Mouse (Mus musculus): ENCODE data around the gene Slc35a1. TPM values are rescaled to one million over a fixed set of nuclear protein-coding genes. Genes with fewer than 3 reads are reported as not detected.

Slc35a1 gene
- polyA plus RNA-seq, 1 experiment from 2014 or later = 49.7 TPM

DNA sequence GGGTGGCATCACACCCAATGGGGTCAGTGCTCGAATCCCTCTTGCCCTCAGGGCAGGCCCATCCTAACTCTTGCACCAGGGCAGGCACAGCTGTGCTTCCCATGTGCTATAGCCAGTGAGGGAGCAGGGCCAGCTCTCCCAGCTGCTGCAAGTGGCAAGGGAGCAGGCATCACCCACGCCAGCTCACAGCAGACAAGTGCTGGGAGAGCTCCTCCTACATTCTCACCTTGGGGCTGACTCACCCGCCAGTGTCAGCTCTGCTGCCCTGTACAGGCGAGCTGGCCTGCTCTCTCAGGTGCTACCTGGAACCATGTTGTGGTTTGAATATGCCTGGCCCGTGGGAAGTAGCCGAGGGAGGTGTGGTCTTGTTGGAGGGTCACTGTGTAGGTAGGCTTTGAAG lies 25.3 kb downstream of the Slc35a1 start:
- H3K4me2 ChIP-seq = no peak overlapping the region
- H3K4me3 ChIP-seq (ENCODE audit: low read depth, low read length) = no peak overlapping the region
- no peak overlapping the region for H3K27ac ChIP-seq (ENCODE audit: low read depth, low read length)
- no peaks in the 10 kb centered on the region for H3K4me1 ChIP-seq (ENCODE audit: control insufficient read depth, insufficient read depth, low read length)
- DNase-seq (ENCODE audit: low spot score, missing footprints) (no peak), ATAC-seq (ENCODE audit: low FRiP score) (0 out of 2 replicates have a peak, but pooled peaks have one; percentile 16)
- peaks cover 12% of the 10 kb centered on the region for H3K36me3 ChIP-seq (ENCODE audit: control insufficient read depth, insufficient read depth, low read length)
- H3K9me3 ChIP-seq (ENCODE audit: control insufficient read depth, low read length) = no peaks in the 10 kb centered on the region
- no peaks in the 10 kb centered on the region for H3K27me3 ChIP-seq (ENCODE audit: control insufficient read depth, insufficient read depth, low read length)
- H3K9ac ChIP-seq (ENCODE audit: low read length) = no peak overlapping the region
- whole genome bisulfite sequencing = 90% methylated on average over 6 of the region's 6 CpGs

DNA sequence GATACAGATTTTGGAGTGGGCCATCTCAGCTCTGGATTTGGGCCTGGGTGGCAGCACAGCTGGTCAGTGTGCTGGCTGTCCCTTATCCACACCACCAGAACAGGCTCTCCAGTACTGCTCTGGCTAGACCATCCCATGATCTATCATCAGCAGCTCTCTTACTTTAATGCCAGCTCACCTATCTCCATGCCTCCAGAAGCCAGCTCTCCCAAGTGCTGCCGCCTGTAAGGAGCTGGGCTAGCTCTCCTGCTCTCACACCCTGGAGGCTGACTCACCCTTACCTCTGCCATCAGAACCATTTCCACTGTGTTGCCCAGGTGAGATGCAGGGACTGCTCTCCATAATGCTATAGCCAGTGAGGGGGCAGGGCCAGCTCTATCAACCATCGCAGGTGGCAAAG lies 25.7 kb downstream of the Slc35a1 start:
- H3K9me3 ChIP-seq (ENCODE audit: control insufficient read depth, low read length) = no peaks in the 10 kb centered on the region
- no peak overlapping the region for H3K4me2 ChIP-seq
- peaks cover 11% of the 10 kb centered on the region for H3K36me3 ChIP-seq (ENCODE audit: control insufficient read depth, insufficient read depth, low read length)
- H3K27me3 ChIP-seq (ENCODE audit: control insufficient read depth, insufficient read depth, low read length) = no peaks in the 10 kb centered on the region
- no peak overlapping the region for H3K9ac ChIP-seq (ENCODE audit: low read length)
- H3K4me3 ChIP-seq (ENCODE audit: low read depth, low read length) = no peak overlapping the region
- ATAC-seq (ENCODE audit: low FRiP score) (no peak), DNase-seq (ENCODE audit: low spot score, missing footprints) (no peak)
- no peaks in the 10 kb centered on the region for H3K4me1 ChIP-seq (ENCODE audit: control insufficient read depth, insufficient read depth, low read length)
- 85% methylated on average over 2 of the region's 2 CpGs for WGBS
- no peak overlapping the region for H3K27ac ChIP-seq (ENCODE audit: low read depth, low read length)

DNA sequence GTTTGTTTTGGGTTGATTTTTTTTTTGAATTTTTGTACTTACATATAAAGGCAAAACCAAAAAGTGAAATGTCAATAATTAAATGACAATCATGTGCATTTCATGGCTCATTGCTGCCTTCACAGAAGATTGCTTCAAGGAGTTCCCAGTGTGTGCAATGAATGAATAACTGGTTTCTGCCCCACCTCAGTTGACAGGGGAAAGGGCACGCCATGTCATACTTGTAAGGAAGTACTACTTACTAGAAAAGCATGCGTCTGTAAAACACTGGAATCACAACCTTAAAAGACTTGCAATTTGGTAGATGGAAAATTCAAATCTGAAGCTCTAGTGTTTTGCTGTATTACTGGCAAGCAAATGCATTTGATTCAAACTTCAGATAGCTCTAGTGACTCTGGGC lies 28.2 kb downstream of the Slc35a1 start:
- 95% methylated on average over 2 of the region's 2 CpGs for WGBS
- Histone ChIP-seq H3K9me3 (ENCODE audit: control insufficient read depth, low read length) (no peaks in the 10 kb centered on the region), H3K4me1 (ENCODE audit: control insufficient read depth, insufficient read depth, low read length) (no peaks in the 10 kb centered on the region), H3K4me3 (ENCODE audit: low read depth, low read length) (no peak overlapping the region), H3K4me2 (no peak overlapping the region), H3K27me3 (ENCODE audit: control insufficient read depth, insufficient read depth, low read length) (no peaks in the 10 kb centered on the region), H3K27ac (ENCODE audit: low read depth, low read length) (no peak overlapping the region), H3K36me3 (ENCODE audit: control insufficient read depth, insufficient read depth, low read length) (peaks cover 8% of the 10 kb centered on the region; the same call in 1 of the 2 replicates), H3K9ac (ENCODE audit: low read length) (no peak overlapping the region)
- ATAC-seq (ENCODE audit: low FRiP score) (no peak), DNase-seq (ENCODE audit: low spot score, missing footprints) (no peak)

DNA sequence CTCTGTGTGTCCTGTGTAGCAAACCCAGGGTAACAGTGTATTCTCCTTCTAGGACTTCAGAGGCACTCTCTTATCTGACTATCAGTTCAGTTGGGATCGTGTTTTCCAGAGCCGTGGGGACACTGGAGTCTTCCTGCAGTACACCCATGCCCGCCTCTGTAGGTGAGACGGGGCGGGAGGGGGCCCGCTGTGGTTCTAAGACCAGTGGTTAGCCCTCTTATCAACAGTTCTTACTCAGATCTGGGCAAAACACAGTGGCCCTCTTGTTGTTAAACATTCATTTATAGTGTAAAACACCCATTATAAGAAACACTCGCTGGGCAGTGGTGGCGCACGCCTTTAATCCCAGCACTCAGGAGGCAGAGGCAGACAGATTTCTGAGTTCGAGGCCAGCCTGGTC lies 31.1 kb downstream of the Slc35a1 start:
- no peaks in the 10 kb centered on the region for H3K27me3 ChIP-seq (ENCODE audit: control insufficient read depth, insufficient read depth, low read length)
- H3K4me3 ChIP-seq (ENCODE audit: low read depth, low read length) = no peak overlapping the region
- H3K4me1 ChIP-seq (ENCODE audit: control insufficient read depth, insufficient read depth, low read length) = no peaks in the 10 kb centered on the region
- 92% methylated on average over 10 of the region's 10 CpGs for WGBS
- no peak overlapping the region for H3K4me2 ChIP-seq
- ATAC-seq (ENCODE audit: low FRiP score) = no peak
- no peak overlapping the region for H3K27ac ChIP-seq (ENCODE audit: low read depth, low read length)
- no peak for DNase-seq (ENCODE audit: low spot score, missing footprints)
- no peaks in the 10 kb centered on the region for H3K9me3 ChIP-seq (ENCODE audit: control insufficient read depth, low read length)
- H3K9ac ChIP-seq (ENCODE audit: low read length) = no peak overlapping the region
- H3K36me3 ChIP-seq (ENCODE audit: control insufficient read depth, insufficient read depth, low read length) = peaks cover 7% of the 10 kb centered on the region; the same call in 1 of the 2 replicates

DNA sequence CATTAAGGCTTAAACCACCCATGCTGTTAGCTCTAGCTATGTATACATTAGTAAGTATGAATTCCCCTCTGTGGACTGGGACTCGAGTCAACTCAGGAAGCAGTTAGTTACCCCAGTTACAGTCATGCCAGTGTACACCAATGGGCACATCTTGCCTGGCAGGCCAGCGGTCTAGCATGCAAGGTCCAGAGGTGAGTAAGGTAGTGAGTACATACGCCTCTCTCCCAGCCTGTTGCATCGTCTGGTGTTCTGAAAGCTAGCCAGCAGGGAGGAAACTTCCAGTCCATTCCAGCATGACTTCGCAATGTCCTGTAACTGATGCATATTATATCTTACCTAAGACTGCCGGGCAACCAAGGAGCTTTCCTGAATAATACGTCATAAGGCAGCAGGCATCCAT lies 34.1 kb downstream of the Slc35a1 start:
- DNase-seq (ENCODE audit: low spot score, missing footprints) = no peak
- Histone ChIP-seq H3K4me2 (no peak overlapping the region), H3K4me1 (ENCODE audit: control insufficient read depth, insufficient read depth, low read length) (no peaks in the 10 kb centered on the region), H3K9ac (ENCODE audit: low read length) (no peak overlapping the region), H3K9me3 (ENCODE audit: control insufficient read depth, low read length) (no peaks in the 10 kb centered on the region), H3K27me3 (ENCODE audit: control insufficient read depth, insufficient read depth, low read length) (no peaks in the 10 kb centered on the region), H3K4me3 (ENCODE audit: low read depth, low read length) (no peak overlapping the region), H3K27ac (ENCODE audit: low read depth, low read length) (no peak overlapping the region), H3K36me3 (ENCODE audit: control insufficient read depth, insufficient read depth, low read length) (peaks cover 5% of the 10 kb centered on the region; the same call in 1 of the 2 replicates)
- WGBS = 92% methylated on average over 7 of the region's 7 CpGs
- ATAC-seq (ENCODE audit: low FRiP score) = no peak

DNA sequence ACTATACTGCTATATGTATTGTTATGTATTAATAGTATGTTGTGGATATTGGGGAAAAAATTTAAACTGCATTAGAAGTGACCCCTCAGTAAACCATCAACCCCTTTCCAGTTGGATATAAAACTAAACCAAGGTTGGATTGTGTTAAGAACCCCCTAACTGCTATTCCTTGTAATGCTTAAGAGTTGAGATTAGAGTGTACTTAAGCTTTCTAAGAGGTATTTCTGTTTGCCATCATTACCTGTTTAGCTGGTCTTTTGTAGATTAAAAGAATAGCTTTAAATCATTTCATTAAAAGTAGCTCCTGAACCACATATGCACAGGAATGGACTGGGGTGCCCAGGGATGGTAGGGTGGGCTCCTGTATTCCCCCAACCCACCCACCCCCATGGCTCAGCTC lies 42.5 kb downstream of the Slc35a1 start:
- H3K4me2 ChIP-seq = no peak overlapping the region
- H3K27ac ChIP-seq (ENCODE audit: low read depth, low read length) = no peak overlapping the region
- no peaks in the 10 kb centered on the region for H3K27me3 ChIP-seq (ENCODE audit: control insufficient read depth, insufficient read depth, low read length)
- no peak overlapping the region for H3K4me3 ChIP-seq (ENCODE audit: low read depth, low read length)
- no peak for DNase-seq (ENCODE audit: low spot score, missing footprints)
- ATAC-seq (ENCODE audit: low FRiP score) = no peak
- no peaks in the 10 kb centered on the region for H3K4me1 ChIP-seq (ENCODE audit: control insufficient read depth, insufficient read depth, low read length)
- H3K9ac ChIP-seq (ENCODE audit: low read length) = no peak overlapping the region
- peaks cover 3% of the 10 kb centered on the region; the same call in 1 of the 2 replicates for H3K36me3 ChIP-seq (ENCODE audit: control insufficient read depth, insufficient read depth, low read length)
- no peaks in the 10 kb centered on the region for H3K9me3 ChIP-seq (ENCODE audit: control insufficient read depth, low read length)

DNA sequence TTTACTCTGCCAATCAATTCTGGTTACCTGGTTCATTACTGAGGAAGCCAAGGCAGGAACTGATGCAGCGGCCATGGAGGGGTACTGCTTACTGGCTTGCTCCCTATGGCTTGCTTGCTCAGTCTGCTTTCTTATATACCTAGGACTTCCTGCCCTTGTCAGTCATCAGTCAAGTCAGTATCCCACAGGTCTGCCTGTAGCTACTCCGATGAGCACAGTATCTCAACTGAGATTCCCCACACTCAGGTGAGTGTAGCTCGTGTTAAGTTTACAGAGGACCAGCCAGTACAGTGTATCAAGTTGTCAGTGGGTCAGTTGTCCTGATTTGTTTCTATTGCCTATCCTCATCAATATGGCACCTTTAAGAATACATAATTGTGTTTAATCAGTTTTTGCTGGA lies 46.5 kb downstream of the Slc35a1 start:
- Histone ChIP-seq H3K4me2 (no peak overlapping the region), H3K27ac (ENCODE audit: low read depth, low read length) (no peak overlapping the region), H3K9me3 (ENCODE audit: control insufficient read depth, low read length) (no peaks in the 10 kb centered on the region), H3K4me3 (ENCODE audit: low read depth, low read length) (no peak overlapping the region), H3K36me3 (ENCODE audit: control insufficient read depth, insufficient read depth, low read length) (no peaks in the 10 kb centered on the region; the same call in 1 of the 2 replicates), H3K27me3 (ENCODE audit: control insufficient read depth, insufficient read depth, low read length) (no peaks in the 10 kb centered on the region), H3K9ac (ENCODE audit: low read length) (no peak overlapping the region), H3K4me1 (ENCODE audit: control insufficient read depth, insufficient read depth, low read length) (no peaks in the 10 kb centered on the region)
- no peak for DNase-seq (ENCODE audit: low spot score, missing footprints)
- 93% methylated on average over 3 of the region's 3 CpGs for WGBS
- no peak for ATAC-seq (ENCODE audit: low FRiP score)

DNA sequence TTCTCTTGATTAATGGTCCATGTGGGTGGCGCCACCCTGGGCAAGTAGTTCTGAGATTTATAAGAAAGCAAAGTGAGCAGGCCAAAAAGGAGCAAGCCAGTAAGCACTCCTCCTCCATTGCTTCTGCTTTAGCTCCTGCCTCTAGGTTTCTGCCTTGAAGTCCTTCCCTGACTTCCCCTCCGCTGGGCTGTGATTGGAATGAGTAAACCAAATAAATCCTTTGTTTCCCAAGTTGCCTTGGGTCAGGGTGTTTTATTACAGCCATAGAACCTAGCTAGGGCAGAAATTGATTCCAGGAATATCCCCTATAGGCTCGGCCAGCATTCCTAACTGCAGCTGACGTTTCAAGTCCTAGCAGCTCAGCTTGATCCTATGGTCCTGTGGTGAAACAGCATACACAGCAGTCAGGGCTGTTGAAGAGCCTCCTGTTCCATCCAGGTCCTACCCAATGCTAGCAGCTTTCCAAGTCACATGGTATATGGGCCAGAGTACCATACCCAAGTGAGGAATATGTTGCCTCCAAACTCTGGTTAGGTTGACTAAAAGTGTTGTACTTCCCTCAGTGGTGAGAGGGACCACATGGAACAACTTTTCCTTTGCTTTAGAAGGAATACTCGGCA lies 47.4 kb downstream of the Slc35a1 start:
- WGBS = 89% methylated on average over 5 of the region's 5 CpGs
- ATAC-seq (ENCODE audit: low FRiP score) (no peak), DNase-seq (ENCODE audit: low spot score, missing footprints) (no peak)
- Histone ChIP-seq H3K27ac (ENCODE audit: low read depth, low read length) (no peak overlapping the region), H3K4me1 (ENCODE audit: control insufficient read depth, insufficient read depth, low read length) (no peaks in the 10 kb centered on the region), H3K9me3 (ENCODE audit: control insufficient read depth, low read length) (no peaks in the 10 kb centered on the region), H3K9ac (ENCODE audit: low read length) (no peak overlapping the region), H3K36me3 (ENCODE audit: control insufficient read depth, insufficient read depth, low read length) (no peaks in the 10 kb centered on the region; the same call in 1 of the 2 replicates), H3K4me3 (ENCODE audit: low read depth, low read length) (no peak overlapping the region), H3K27me3 (ENCODE audit: control insufficient read depth, insufficient read depth, low read length) (no peaks in the 10 kb centered on the region), H3K4me2 (no peak overlapping the region)

DNA sequence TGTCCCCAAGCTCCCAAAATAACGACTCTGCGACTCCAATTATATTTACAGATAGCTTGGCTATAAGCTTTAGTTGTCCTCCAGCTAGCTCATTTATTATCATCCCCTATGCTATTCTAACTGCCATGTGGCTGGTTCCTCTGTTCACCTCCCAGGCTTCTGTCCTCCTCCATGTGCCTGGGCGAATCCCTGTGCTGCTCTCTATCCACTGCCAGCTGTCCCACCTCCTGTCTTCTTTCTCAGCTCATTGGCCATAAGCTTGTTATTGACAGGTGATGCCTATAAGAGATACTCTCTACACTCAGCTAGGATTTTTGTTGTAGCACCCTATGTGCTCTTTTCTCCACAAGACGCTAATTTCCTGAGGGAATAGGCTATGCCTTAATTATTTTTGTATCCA lies 49.4 kb downstream of the Slc35a1 start:
- 92% methylated on average over 4 of the region's 4 CpGs for WGBS
- Histone ChIP-seq H3K4me1 (ENCODE audit: control insufficient read depth, insufficient read depth, low read length) (no peaks in the 10 kb centered on the region), H3K27ac (ENCODE audit: low read depth, low read length) (no peak overlapping the region), H3K4me2 (no peak overlapping the region), H3K9ac (ENCODE audit: low read length) (no peak overlapping the region), H3K9me3 (ENCODE audit: control insufficient read depth, low read length) (no peaks in the 10 kb centered on the region), H3K36me3 (ENCODE audit: control insufficient read depth, insufficient read depth, low read length) (no peaks in the 10 kb centered on the region; the same call in 1 of the 2 replicates), H3K27me3 (ENCODE audit: control insufficient read depth, insufficient read depth, low read length) (no peaks in the 10 kb centered on the region), H3K4me3 (ENCODE audit: low read depth, low read length) (no peak overlapping the region)
- DNase-seq (ENCODE audit: low spot score, missing footprints) (no peak), ATAC-seq (ENCODE audit: low FRiP score) (no peak)
